Mouse (Mus musculus): ENCODE data around the gene Mrps7. TPM values are rescaled to one million over a fixed set of nuclear protein-coding genes. Genes with fewer than 3 reads are reported as not detected.

Mrps7 gene
- polyA plus RNA-seq, 1 experiment from 2014 or later, result 106 TPM

DNA sequence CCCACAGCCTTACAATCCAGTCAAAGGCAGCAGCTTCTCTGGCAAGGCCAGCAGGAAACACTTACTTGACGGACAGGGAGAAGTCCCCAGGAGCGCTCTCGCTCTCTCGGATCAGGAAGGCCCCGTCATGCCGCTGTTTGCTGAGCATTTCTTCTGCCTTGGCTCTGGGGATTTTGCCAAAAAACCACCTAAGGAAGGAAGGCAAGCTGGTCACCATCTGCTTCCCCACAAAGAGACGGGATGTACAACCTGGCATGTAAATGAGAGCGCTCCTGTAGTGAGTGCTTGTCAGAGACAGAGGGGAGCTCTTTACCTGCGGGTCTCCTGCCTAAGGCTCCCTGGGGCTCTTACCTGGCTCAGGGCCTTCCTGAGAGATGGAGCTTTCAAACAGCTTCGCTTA, 46.0 kb downstream of the Mrps7 start:
- no peak for DNase-seq (ENCODE audit: low spot score)
- Histone ChIP-seq H3K27ac (replicated peaks) (no peak overlapping the region), H3K27me3 (ENCODE audit: low read depth, poor library complexity, severe bottlenecking) (no peaks in the 10 kb centered on the region), H3K4me3 (no peak overlapping the region), H3K36me3 (peaks cover 79% of the 10 kb centered on the region), H3K9me3 (replicated peaks) (no peaks in the 10 kb centered on the region), H3K4me1 (peaks cover 11% of the 10 kb centered on the region)
- WGBS, result 65% methylated on average over 10 of the region's 10 CpGs

DNA sequence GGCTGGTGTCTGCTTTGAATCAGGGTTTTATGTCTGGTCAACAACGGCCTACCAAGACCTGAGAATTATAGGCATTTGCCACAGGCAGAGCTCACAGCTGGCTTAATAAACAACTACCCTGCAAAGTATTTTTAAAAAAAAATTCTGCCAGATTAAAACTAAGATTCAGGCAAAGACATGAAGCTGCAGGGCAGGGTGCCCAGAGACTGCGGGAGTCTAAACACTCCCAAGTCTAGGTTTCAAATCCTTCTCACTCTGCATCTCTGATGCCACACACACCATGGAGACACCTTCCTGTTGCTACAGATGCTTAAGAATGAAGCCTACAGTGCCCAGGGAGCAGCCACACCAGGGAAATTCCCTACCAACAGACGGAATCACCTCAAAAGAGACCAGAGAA, 48.0 kb downstream of the Mrps7 start:
- Histone ChIP-seq H3K27ac (replicated peaks) (no peak overlapping the region), H3K4me1 (peaks cover 11% of the 10 kb centered on the region), H3K36me3 (peaks cover 67% of the 10 kb centered on the region), H3K9me3 (replicated peaks) (no peaks in the 10 kb centered on the region), H3K27me3 (ENCODE audit: low read depth, poor library complexity, severe bottlenecking) (no peaks in the 10 kb centered on the region), H3K4me3 (no peak overlapping the region)
- no peak for DNase-seq (ENCODE audit: low spot score)
- WGBS, result 97% methylated on average over 3 of the region's 3 CpGs

DNA sequence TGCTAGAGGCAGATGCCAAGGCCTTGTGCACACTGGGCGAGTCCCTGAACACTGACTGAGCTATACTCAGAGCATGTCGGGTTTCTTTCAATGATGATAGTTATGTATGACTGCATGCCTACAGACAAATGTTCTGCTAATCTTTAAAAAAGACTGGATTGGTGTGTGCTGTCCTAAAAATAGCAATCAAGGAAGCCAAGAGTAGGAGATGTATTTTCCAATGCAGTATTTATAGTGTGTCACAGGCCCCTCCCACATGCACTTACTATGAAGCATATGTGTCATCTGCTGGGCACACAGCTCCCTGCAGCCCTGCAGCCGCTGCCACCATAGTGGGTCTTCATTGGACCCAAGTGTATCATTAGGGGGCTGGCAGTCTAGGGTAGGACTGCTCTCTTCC, 49.5 kb downstream of the Mrps7 start:
- H3K27me3 ChIP-seq (ENCODE audit: low read depth, poor library complexity, severe bottlenecking), result no peaks in the 10 kb centered on the region
- no peak for DNase-seq (ENCODE audit: low spot score)
- no peaks in the 10 kb centered on the region for H3K9me3 ChIP-seq (replicated peaks)
- H3K4me1 ChIP-seq, result peaks cover 11% of the 10 kb centered on the region
- 94% methylated on average over 3 of the region's 3 CpGs for WGBS
- H3K4me3 ChIP-seq, result no peak overlapping the region
- H3K36me3 ChIP-seq, result peaks cover 52% of the 10 kb centered on the region
- no peak overlapping the region for H3K27ac ChIP-seq (replicated peaks)

DNA sequence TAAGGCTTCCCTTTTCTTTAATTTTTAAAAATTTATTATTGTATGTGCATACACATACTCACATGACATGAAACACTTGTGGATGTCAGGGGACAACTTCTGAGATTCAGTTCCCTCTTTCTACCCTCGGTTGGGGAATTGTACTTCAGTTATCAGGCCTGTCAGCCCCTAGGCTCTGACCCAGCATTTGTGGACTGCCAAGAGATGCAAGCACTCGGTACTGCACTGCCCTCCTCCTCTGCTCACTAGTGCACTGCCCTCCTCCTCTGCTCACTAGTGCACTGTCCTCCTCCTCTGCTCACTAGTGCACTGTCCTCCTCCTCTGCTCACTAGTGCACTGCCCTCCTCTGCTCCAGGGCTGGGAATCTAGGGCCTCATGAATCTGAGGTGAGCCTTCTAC, 50.4 kb downstream of the Mrps7 start:
- 77% methylated on average over 2 of the region's 2 CpGs for WGBS
- Histone ChIP-seq H3K36me3 (peaks cover 44% of the 10 kb centered on the region), H3K4me3 (no peak overlapping the region), H3K9me3 (replicated peaks) (no peaks in the 10 kb centered on the region), H3K27ac (replicated peaks) (no peak overlapping the region), H3K27me3 (ENCODE audit: low read depth, poor library complexity, severe bottlenecking) (no peaks in the 10 kb centered on the region), H3K4me1 (peaks cover 11% of the 10 kb centered on the region)
- no peak for DNase-seq (ENCODE audit: low spot score)

Other genes starting within 250 kb of the Mrps7 start
- 12.1 and 18.1 TPM in 2 replicates for gene Hid1, start 236.2 kb upstream of the Mrps7 start, polyA plus RNA-seq (2016; fragmentation: Nextera tagmentation; extraction: Ambion mirVana)
- gene Cdr2l, start 222.0 kb upstream of the Mrps7 start, polyA plus RNA-seq (2016; fragmentation: Nextera tagmentation; extraction: Ambion mirVana), result 16.1 and 19.7 TPM in 2 replicates
- gene Mrpl58, start 200.2 kb upstream of the Mrps7 start, polyA plus RNA-seq (2016; fragmentation: Nextera tagmentation; extraction: Ambion mirVana), result 256 and 270 TPM in 2 replicates
- 926 and 929 TPM in 2 replicates for gene Atp5h, start 184.0 kb upstream of the Mrps7 start, polyA plus RNA-seq (2016; fragmentation: Nextera tagmentation; extraction: Ambion mirVana)
- gene Kctd2, start 183.8 kb upstream of the Mrps7 start, polyA plus RNA-seq (2016; fragmentation: Nextera tagmentation; extraction: Ambion mirVana), result 9.9 and 18.8 TPM in 2 replicates
- gene Trim80, start 163.4 kb upstream of the Mrps7 start, polyA plus RNA-seq (2016; fragmentation: Nextera tagmentation; extraction: Ambion mirVana), result 0.14 and 0.15 TPM in 2 replicates
- gene Slc16a5, start 141.5 kb upstream of the Mrps7 start, polyA plus RNA-seq (2016; fragmentation: Nextera tagmentation; extraction: Ambion mirVana), result 0.11 and 0.17 TPM in 2 replicates
- gene Armc7, start 128.3 kb upstream of the Mrps7 start, polyA plus RNA-seq (2016; fragmentation: Nextera tagmentation; extraction: Ambion mirVana), result 6.6 and 9.4 TPM in 2 replicates
- 87.7 and 89.7 TPM in 2 replicates for gene Nt5c, start 112.1 kb upstream of the Mrps7 start, polyA plus RNA-seq (2016; fragmentation: Nextera tagmentation; extraction: Ambion mirVana)
- gene Jpt1, start 89.5 kb upstream of the Mrps7 start, polyA plus RNA-seq (2016; fragmentation: Nextera tagmentation; extraction: Ambion mirVana), result 780 and 877 TPM in 2 replicates
- 1,440 and 1,519 TPM in 2 replicates for gene Sumo2, start 67.6 kb upstream of the Mrps7 start, polyA plus RNA-seq (2016; fragmentation: Nextera tagmentation; extraction: Ambion mirVana)
- gene Nup85, start 39.5 kb upstream of the Mrps7 start, polyA plus RNA-seq (2016; fragmentation: Nextera tagmentation; extraction: Ambion mirVana), result 229 and 265 TPM in 2 replicates
- gene Gga3, start 126 bp downstream of the Mrps7 start, polyA plus RNA-seq (2016; fragmentation: Nextera tagmentation; extraction: Ambion mirVana), result 34.1 and 35.4 TPM in 2 replicates
- 18.5 and 20.6 TPM in 2 replicates for gene Mif4gd, start 9.0 kb downstream of the Mrps7 start, polyA plus RNA-seq (2016; fragmentation: Nextera tagmentation; extraction: Ambion mirVana)
- 24.9 and 25.8 TPM in 2 replicates for gene Slc25a19, start 24.4 kb downstream of the Mrps7 start, polyA plus RNA-seq (2016; fragmentation: Nextera tagmentation; extraction: Ambion mirVana)
- gene Grb2, start 104.7 kb downstream of the Mrps7 start, polyA plus RNA-seq (2016; fragmentation: Nextera tagmentation; extraction: Ambion mirVana), result 81.7 and 88.3 TPM in 2 replicates
- 39.6 and 45.2 TPM in 2 replicates for gene Tmem94, start 161.5 kb downstream of the Mrps7 start, polyA plus RNA-seq (2016; fragmentation: Nextera tagmentation; extraction: Ambion mirVana)
- 17.5 and 18.6 TPM in 2 replicates for gene Caskin2, start 209.7 kb downstream of the Mrps7 start, polyA plus RNA-seq (2016; fragmentation: Nextera tagmentation; extraction: Ambion mirVana)
- gene Tsen54, start 210.8 kb downstream of the Mrps7 start, polyA plus RNA-seq (2016; fragmentation: Nextera tagmentation; extraction: Ambion mirVana), result 35.3 and 39.7 TPM in 2 replicates
- 5.5 and 5.9 TPM in 2 replicates for gene Llgl2, start 220.1 kb downstream of the Mrps7 start, polyA plus RNA-seq (2016; fragmentation: Nextera tagmentation; extraction: Ambion mirVana)